Mouse (Mus musculus) heart, adult 2 months (tissue): ENCODE results near the gene Lypd4. TPM values are rescaled to one million over a fixed set of nuclear protein-coding genes. Genes with fewer than 3 reads are reported as not detected.
"Not testable (repeated sequence)": the region's sequence is repeated elsewhere in the genome, so short reads cannot be mapped to it uniquely, and the experiment has no call there.

ENCODE experiments used
- DNase-seq, 2 experiments: peaks; one replicate each; pipeline ENCODE4 v3.0.0; 2021
- H3K27ac ChIP-seq: fragments of 200-600 bp; 2 replicates; pipeline ENCODE4 v1.8.1; 2022
- H3K27me3 ChIP-seq: fragments of 200-500 bp; 2 replicates; pipeline ENCODE4 v1.6.1; 2012; ENCODE audit warnings: mild to moderate bottlenecking, low read length, inconsistent platforms, mixed read lengths; ENCODE audit not compliant: control insufficient read depth, insufficient read depth
- H3K36me3 ChIP-seq: fragments of 200-500 bp; 2 replicates; pipeline ENCODE4 v1.6.1; 2012; ENCODE audit warnings: low read length, inconsistent platforms; ENCODE audit not compliant: control insufficient read depth, insufficient read depth
- H3K4me1 ChIP-seq: fragments of 200-500 bp; 2 replicates; pipeline ENCODE4 v1.6.1; 2011; ENCODE audit warnings: low read length; ENCODE audit not compliant: control insufficient read depth, insufficient read depth
- H3K4me3 ChIP-seq: fragments of 200-600 bp; 2 replicates; pipeline ENCODE4 v1.8.1; 2022
- H3K79me2 ChIP-seq: fragments of 200-500 bp; replicated peaks from 2 replicates; pipeline ENCODE4 v1.6.1; 2012; ENCODE audit warnings: mild to moderate bottlenecking, inconsistent platforms, low read length, moderate library complexity, mixed read lengths; ENCODE audit not compliant: control insufficient read depth, insufficient read depth
- H3K9ac ChIP-seq: fragments of 200-500 bp; 2 replicates; pipeline ENCODE4 v1.6.1; 2012; ENCODE audit warnings: low read depth, mild to moderate bottlenecking, control low read depth, inconsistent platforms, low read length, mixed read lengths
- CTCF ChIP-seq: fragments of 200-600 bp; IDR thresholded peaks from 2 replicates; pipeline ENCODE4 v1.8.1; 2022; ENCODE audit warnings: antibody characterized with exemption, mild to moderate bottlenecking, moderate library complexity
- EP300 ChIP-seq: fragments of 200-500 bp; IDR thresholded peaks from 2 replicates; pipeline ENCODE4 v1.6.1; 2011; ENCODE audit warnings: low read depth, low read length, control low read depth; ENCODE audit not compliant: insufficient read depth
- POLR2A ChIP-seq: fragments of 200-500 bp; IDR thresholded peaks from 2 replicates; pipeline ENCODE4 v1.6.1; 2011; ENCODE audit warnings: mild to moderate bottlenecking, low read depth, low read length, control low read depth; ENCODE audit not compliant: insufficient read depth
- WGBS: fragments of 180-500 bp; shearing (Covaris S2); methylation state at CpG from one replicate; pipeline ENCODE4 v1.1.7; 2018; 5-methylcytosine and 5-hydroxymethylcytosine counted together
- intact Hi-C: fragments of 180-260 bp; cut with DNase I; formaldehyde crosslinking; loops from one replicate; pipeline ENCODE4 v1.15.1; 2025
- polyA plus RNA-seq: library from polyadenylated mRNA; depleted of rRNA; stranded (reverse); fragments of >200 nt; gene quantifications from 2 replicates; pipeline ENCODE4 v1.2.3, GENCODE M21; 2012; rRNA removed
- total RNA-seq, 2 experiments: library from RNA; stranded (reverse); gene quantifications; 2 replicates each; pipeline ENCODE4 v1.2.3; 2021

Gene Lypd4
- total and polyA plus RNA-seq, 3 experiments = 0.53 TPM; not detected in 2

DNA sequence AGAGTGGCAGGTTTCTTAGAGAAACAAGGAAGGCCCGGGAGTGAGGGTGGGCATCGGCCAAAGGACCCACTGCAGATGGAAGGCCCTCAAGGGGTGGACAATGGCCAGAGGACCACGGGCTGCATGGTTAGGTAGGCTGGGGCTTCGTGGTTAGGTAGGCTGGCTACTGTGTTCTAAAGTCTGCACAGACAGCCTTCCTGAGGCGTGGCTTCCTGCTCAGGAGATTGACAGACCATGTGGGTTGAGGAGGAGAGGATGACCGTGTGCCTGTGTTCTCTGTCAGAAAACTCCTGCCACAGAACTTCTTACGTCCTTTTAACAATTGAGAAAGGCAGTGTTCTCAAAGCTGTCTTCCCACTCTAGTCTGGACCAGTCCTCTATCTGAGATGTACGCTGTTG is 30.3 kb downstream of the Lypd4 start:
- Histone ChIP-seq H3K4me3 (no peak overlapping the region), H3K36me3 (no peaks in the 10 kb centered on the region), H3K9ac (no peak overlapping the region), H3K79me2 (no peaks in the 10 kb centered on the region), H3K4me1 (no peaks in the 10 kb centered on the region), H3K27me3 (no peaks in the 10 kb centered on the region), H3K27ac (no peak overlapping the region)
- WGBS = 58% methylated on average over 8 of the region's 8 CpGs
- intact Hi-C loops = no loop called here
- no peak for TF ChIP-seq EP300
- no peak for DNase-seq

DNA sequence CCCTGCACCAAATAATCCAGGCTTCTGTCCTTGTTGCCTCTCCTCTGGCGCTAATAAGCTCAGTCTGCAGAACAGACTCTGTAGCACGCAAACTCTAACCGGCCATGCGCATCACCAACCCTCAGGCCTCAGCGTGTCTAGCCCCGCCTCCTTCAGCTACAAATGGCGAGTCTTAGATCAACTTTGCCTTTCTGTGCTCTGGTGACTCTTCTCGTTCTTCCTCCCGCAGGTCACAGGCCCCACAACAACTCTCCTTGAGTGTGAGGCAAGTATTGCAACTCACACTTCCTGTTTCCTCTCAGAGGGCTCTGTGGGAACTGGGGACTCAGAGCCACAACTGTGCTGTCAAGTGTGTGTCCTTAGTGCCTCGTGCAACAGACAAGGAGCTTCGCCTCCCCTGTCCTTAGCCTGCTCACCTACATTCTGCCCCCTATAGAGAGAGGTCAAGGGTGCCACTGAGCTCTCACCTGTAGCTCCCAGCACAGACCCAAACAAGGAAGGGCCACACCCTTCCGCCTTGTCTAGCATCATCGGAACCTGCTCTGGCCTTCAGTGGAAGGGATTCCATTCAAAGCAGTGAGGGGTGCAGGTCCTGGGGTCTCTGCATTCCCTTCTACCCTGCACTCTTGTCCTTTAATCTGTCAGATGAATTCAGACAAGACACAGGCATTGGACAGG is 30.9 kb downstream of the Lypd4 start:
- H3K4me1 ChIP-seq, H3K79me2 ChIP-seq, H3K36me3 ChIP-seq, H3K27ac ChIP-seq, H3K27me3 ChIP-seq, H3K9ac ChIP-seq, H3K4me3 ChIP-seq, intact Hi-C loops: not testable (repeated sequence)
- 52% methylated on average over 13 of the region's 13 CpGs for WGBS
- peak in 1 of 2 experiments; percentile 8 for DNase-seq

DNA sequence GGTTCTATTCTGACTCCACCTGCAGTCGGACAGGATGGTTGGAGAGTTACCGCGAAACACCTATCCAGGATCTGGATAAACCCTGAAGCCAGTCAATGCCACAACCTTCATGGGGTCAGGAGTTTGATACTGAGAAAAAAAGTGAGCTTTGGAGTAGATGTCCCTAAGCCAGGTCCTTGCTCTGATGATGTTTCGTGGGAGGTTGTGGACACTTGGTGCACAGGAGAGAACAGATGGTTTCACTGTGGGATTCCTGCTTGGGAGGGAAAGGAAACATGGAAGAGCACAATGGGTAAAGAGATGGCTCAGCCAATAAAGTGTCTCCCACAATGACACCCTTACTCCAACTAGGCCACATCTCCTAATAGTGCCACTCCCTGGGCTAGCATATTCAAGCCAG is 42.6 kb downstream of the Lypd4 start:
- intact Hi-C loops = no loop called here
- DNase-seq = no peak

DNA sequence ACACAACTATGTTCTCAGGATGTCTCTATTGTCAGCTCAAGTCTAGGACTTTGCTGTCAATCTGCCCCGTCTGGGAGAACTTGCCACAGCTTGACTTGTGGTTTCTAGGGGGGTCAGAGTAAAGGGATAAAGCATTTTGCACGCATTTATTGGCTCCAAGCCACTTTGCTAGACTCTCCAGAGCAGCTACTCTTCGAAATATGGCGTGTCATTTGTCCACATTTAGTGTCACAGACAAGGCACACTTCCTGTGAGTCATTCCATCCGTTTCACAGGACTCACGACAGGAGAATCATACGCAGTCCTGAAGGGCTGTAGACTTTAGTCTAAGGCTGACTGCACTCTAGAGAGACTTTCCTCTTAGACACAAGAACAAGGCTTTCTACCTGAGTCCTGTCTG is 45.3 kb downstream of the Lypd4 start:
- Histone ChIP-seq H3K4me3 (no peak overlapping the region), H3K9ac (no peak overlapping the region), H3K27ac (no peak overlapping the region), H3K79me2 (no peaks in the 10 kb centered on the region), H3K36me3 (no peaks in the 10 kb centered on the region), H3K4me1 (no peaks in the 10 kb centered on the region), H3K27me3 (no peaks in the 10 kb centered on the region)
- TF ChIP-seq POLR2A (no peak), CTCF (no peak), EP300 (no peak)
- WGBS = 25% methylated on average over 7 of the region's 7 CpGs
- intact Hi-C loops = no loop called here
- DNase-seq = no peak

More for the DNA sequence above, 42.6 kb downstream of the Lypd4 start:
- no peaks in the 10 kb centered on the region for H3K79me2 ChIP-seq
- no peak overlapping the region for H3K4me3 ChIP-seq
- no peaks in the 10 kb centered on the region for H3K4me1 ChIP-seq
- WGBS = 87% methylated on average over 4 of the region's 4 CpGs
- no peaks in the 10 kb centered on the region for H3K27me3 ChIP-seq
- no peak for TF ChIP-seq EP300
- H3K27ac ChIP-seq = no peak overlapping the region
- H3K9ac ChIP-seq = no peak overlapping the region
- no peaks in the 10 kb centered on the region for H3K36me3 ChIP-seq

DNA sequence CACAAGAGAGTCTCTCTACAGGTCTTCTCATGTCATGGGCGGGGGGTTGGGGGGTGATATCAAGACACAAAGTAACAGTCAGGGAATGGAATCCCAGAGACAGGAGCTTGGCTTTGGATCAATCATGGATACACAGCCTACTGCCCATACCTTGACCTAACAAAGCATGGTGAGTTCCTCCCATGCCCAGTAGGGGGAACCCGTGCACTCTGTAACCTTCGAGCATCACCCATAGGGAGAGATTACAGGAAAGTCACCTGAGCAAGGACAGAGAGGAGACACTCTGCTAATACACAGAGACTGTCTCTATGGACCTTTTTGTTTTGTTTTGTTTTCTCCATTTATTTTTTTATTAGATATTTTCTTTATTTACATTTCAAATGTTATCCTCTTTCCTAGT is 52.2 kb downstream of the Lypd4 start:
- WGBS = 1% methylated on average over 3 of the region's 3 CpGs
- Histone ChIP-seq H3K36me3 (no peaks in the 10 kb centered on the region), H3K4me3 (no peak overlapping the region), H3K9ac (no peak overlapping the region), H3K4me1 (no peaks in the 10 kb centered on the region), H3K79me2 (no peaks in the 10 kb centered on the region), H3K27ac (no peak overlapping the region), H3K27me3 (no peaks in the 10 kb centered on the region)
- intact Hi-C loops = loop anchor here (5.0 kb wide), 1 partner anchor 155 kb away; the partner anchor contains the start of gene Rabac1
- TF ChIP-seq CTCF (peak; percentile 87), EP300 (0 out of 2 replicates have a peak, but pooled peaks have one; percentile 31), POLR2A (no peak)
- peak; percentile 52 to 68 for DNase-seq

Other genes with a start within 250 kb of the Lypd4 start
- not detected for gene Lypd3, start 233.4 kb downstream of the Lypd4 start, total RNA-seq
- not detected in 2 replicates for gene Lypd3, start 233.4 kb downstream of the Lypd4 start, polyA plus RNA-seq
- gene Tex101, start 193.3 kb downstream of the Lypd4 start, total RNA-seq = not detected
- 0.15 and 0.27 TPM in 2 replicates for gene Tex101, start 193.3 kb downstream of the Lypd4 start, polyA plus RNA-seq
- gene BC049730, start 160.7 kb downstream of the Lypd4 start, total RNA-seq = not detected
- not detected in 2 replicates for gene BC049730, start 160.7 kb downstream of the Lypd4 start, polyA plus RNA-seq
- not detected for gene Gm4763, start 143.0 kb downstream of the Lypd4 start, total RNA-seq
- not detected in 2 replicates for gene Gm4763, start 143.0 kb downstream of the Lypd4 start, polyA plus RNA-seq
- under 1 TPM in 1 of 2 experiments, not detected in 1; 0.14 TPM for gene Cd177, start 109.6 kb downstream of the Lypd4 start, total RNA-seq
- 0.29 and 0.76 TPM in 2 replicates for gene Cd177, start 109.6 kb downstream of the Lypd4 start, polyA plus RNA-seq
- gene Ceacam10, start 92.7 kb downstream of the Lypd4 start, total RNA-seq = not detected
- gene Ceacam10, start 92.7 kb downstream of the Lypd4 start, polyA plus RNA-seq = not detected in 2 replicates
- gene Gm9844, start 7.7 kb downstream of the Lypd4 start, total RNA-seq = not detected
- 0.67 and 0.68 TPM in 2 replicates for gene Gm9844, start 7.7 kb downstream of the Lypd4 start, polyA plus RNA-seq
- not detected for gene Dmrtc2, start 116 bp upstream of the Lypd4 start, total RNA-seq
- gene Dmrtc2, start 116 bp upstream of the Lypd4 start, polyA plus RNA-seq = not detected in 2 replicates
- 100 to 1,000 TPM; 505 to 584 TPM for gene Rps19, start 14.4 kb upstream of the Lypd4 start, total RNA-seq
- 243 and 256 TPM in 2 replicates for gene Rps19, start 14.4 kb upstream of the Lypd4 start, polyA plus RNA-seq
- gene Cd79a, start 27.4 kb upstream of the Lypd4 start, total RNA-seq = 1 to 10 TPM; 1.1 to 1.7 TPM
- gene Cd79a, start 27.4 kb upstream of the Lypd4 start, polyA plus RNA-seq = 5.1 and 15.6 TPM in 2 replicates
- 10 to 100 TPM; 43.0 to 43.2 TPM for gene Arhgef1, start 33.0 kb upstream of the Lypd4 start, total RNA-seq
- gene Arhgef1, start 33.0 kb upstream of the Lypd4 start, polyA plus RNA-seq = 92.8 and 105 TPM in 2 replicates
- not detected for gene Gm4881, start 74.6 kb upstream of the Lypd4 start, total RNA-seq
- not detected in 2 replicates for gene Gm4881, start 74.6 kb upstream of the Lypd4 start, polyA plus RNA-seq
- gene Rabac1, start 102.8 kb upstream of the Lypd4 start, total RNA-seq = 100 to 1,000 TPM; 299 to 358 TPM
- gene Rabac1, start 102.8 kb upstream of the Lypd4 start, polyA plus RNA-seq = 467 and 472 TPM in 2 replicates
- gene Atp1a3, start 136.0 kb upstream of the Lypd4 start, total RNA-seq = 1 to 10 TPM in 1 of 2 experiments, under 1 TPM in 1; 0.39 to 1.2 TPM
- gene Atp1a3, start 136.0 kb upstream of the Lypd4 start, polyA plus RNA-seq = 0.85 and 1.7 TPM in 2 replicates
- gene Grik5, start 202.4 kb upstream of the Lypd4 start, total RNA-seq = 1 to 10 TPM; 4.5 to 4.6 TPM
- gene Grik5, start 202.4 kb upstream of the Lypd4 start, polyA plus RNA-seq = 10.3 and 12.1 TPM in 2 replicates
- 10 to 100 TPM in 1 of 2 experiments, 1 to 10 TPM in 1; 9.2 to 10.3 TPM for gene Zfp574, start 202.6 kb upstream of the Lypd4 start, total RNA-seq
- gene Zfp574, start 202.6 kb upstream of the Lypd4 start, polyA plus RNA-seq = 11.8 and 12.6 TPM in 2 replicates